Mouse (Mus musculus) liver, embryonic 13.5 days (tissue): ENCODE results near the gene Cst6. TPM values are rescaled to one million over a fixed set of nuclear protein-coding genes. Genes with fewer than 3 reads are reported as not detected.

Experiments used
- ATAC-seq: fragments of 200-750 bp; cut with Nextera tagmentation; 2 replicates; pipeline ENCODE4 v1.8.0; 2017; ENCODE audit warnings: low read depth, mild to moderate bottlenecking, moderate number of reproducible peaks, moderate library complexity
- DNase-seq: peaks from one replicate; pipeline ENCODE4 v3.0.0; 2022
- H3K27ac ChIP-seq: fragments of 300-500 bp; sonication (generic); 2 replicates; pipeline ENCODE4 v1.5.1; 2015; ENCODE audit warnings: moderate library complexity, mild to moderate bottlenecking, inconsistent platforms
- H3K27me3 ChIP-seq: fragments of 300-500 bp; sonication (generic); 2 replicates; pipeline ENCODE4 v1.6.1; 2015; ENCODE audit warnings: mild to moderate bottlenecking, inconsistent platforms
- H3K36me3 ChIP-seq: fragments of 300-500 bp; sonication (generic); 2 replicates; pipeline ENCODE4 v1.6.1; 2015; ENCODE audit warnings: mild to moderate bottlenecking, inconsistent platforms
- H3K4me1 ChIP-seq: fragments of 300-500 bp; sonication (generic); replicated peaks from 2 replicates; pipeline ENCODE4 v1.6.1; 2015; ENCODE audit warnings: inconsistent platforms
- H3K4me2 ChIP-seq: fragments of 300-500 bp; sonication (generic); 2 replicates; pipeline ENCODE4 v1.6.1; 2015; ENCODE audit warnings: inconsistent platforms, mild to moderate bottlenecking, moderate library complexity
- H3K4me3 ChIP-seq: fragments of 300-500 bp; sonication (generic); replicated peaks from 2 replicates; pipeline ENCODE4 v1.5.1; 2015; ENCODE audit warnings: mild to moderate bottlenecking, inconsistent platforms
- H3K9ac ChIP-seq: fragments of 300-500 bp; sonication (generic); 2 replicates; pipeline ENCODE4 v1.6.1; 2015; ENCODE audit warnings: mild to moderate bottlenecking, inconsistent platforms
- H3K9me3 ChIP-seq: fragments of 300-500 bp; sonication (generic); replicated peaks from 2 replicates; pipeline ENCODE4 v1.6.1; 2016; ENCODE audit warnings: inconsistent platforms
- WGBS: fragments of 180-500 bp; shearing (Covaris S2); methylation state at CpG from one replicate; pipeline ENCODE4 v1.1.7; 2015; ENCODE audit not compliant: insufficient replicate concordance; 5-methylcytosine and 5-hydroxymethylcytosine counted together
- polyA plus RNA-seq: library from polyadenylated mRNA; unstranded; fragments of >200 nt; fragmentation: Nextera tagmentation; extraction: Ambion mirVana; gene quantifications from 2 replicates; pipeline ENCODE4 v1.2.1, GENCODE M21; 2015

Gene Cst6
- polyA plus RNA-seq, 1 experiment from 2014 or later = 0.39 TPM

DNA sequence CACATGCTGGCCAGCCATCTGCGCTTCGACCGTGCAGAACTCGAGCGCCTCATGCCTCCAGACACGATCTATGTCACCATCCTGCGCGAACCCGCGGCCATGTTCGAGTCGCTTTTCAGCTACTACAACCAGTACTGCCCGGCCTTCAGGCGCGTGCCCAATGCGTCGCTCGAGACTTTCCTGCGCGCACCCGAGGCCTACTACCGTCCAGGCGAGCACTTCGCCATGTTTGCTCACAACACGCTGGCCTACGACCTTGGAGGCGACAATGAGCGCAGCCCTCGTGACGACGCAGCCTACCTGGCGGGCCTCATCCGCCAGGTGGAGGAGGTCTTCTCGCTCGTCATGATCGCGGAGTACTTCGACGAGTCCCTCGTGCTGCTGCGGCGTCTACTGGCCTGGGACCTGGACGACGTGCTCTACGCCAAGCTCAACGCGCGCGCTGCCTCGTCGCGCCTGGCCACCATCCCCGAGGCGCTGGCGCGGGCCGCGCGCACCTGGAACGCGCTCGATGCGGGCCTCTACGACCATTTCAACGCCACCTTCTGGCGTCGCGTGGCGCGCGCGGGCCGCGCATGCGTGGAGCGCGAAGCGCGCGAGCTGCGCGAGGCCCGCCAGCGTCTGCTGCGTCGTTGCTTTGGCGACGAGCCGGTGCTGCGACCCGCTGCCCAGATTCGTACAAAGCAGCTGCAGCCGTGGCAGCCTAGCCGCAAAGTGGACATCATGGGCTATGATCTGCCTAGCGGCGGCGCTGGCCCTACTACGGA is 42.2 kb downstream of the Cst6 start:
- Histone ChIP-seq H3K27ac (no peak overlapping the region), H3K27me3 (peaks cover 26% of the 10 kb centered on the region), H3K9ac (no peak overlapping the region), H3K9me3 (no peaks in the 10 kb centered on the region), H3K36me3 (no peaks in the 10 kb centered on the region), H3K4me1 (peaks cover 9% of the 10 kb centered on the region), H3K4me3 (peak overlapping the region; percentile 32), H3K4me2 (peak overlapping the region; percentile 55)
- 32% methylated on average over 98 of the region's 98 CpGs for WGBS
- ATAC-seq = 0 out of 2 replicates have a peak, but pooled peaks have one; percentile 23
- DNase-seq = no peak

DNA sequence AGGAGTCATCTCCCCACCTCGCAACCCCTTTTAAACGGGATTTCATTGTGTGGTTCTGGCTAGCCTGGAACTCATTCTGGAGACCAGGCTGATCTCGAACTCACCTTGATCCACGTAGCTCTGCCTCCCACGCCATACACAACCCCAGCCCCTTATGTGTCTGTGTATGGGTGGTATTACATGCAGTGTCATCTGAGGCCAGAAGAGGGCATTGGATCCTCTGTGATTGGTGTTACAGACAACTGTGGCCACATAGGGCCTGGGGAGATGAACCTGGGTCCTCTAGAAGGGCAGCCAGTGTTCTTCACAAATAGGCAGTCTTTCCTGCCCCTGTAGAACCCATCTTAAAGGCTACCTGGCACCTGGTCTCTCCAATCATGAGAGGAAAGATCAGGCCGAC is 43.1 kb downstream of the Cst6 start:
- Histone ChIP-seq H3K4me1 (peaks cover 9% of the 10 kb centered on the region), H3K9ac (no peak overlapping the region), H3K9me3 (no peaks in the 10 kb centered on the region), H3K4me3 (no peak overlapping the region), H3K27ac (no peak overlapping the region), H3K4me2 (no peak overlapping the region), H3K27me3 (peaks cover 26% of the 10 kb centered on the region), H3K36me3 (no peaks in the 10 kb centered on the region)
- DNase-seq = no peak
- ATAC-seq = no peak
- 60% methylated on average over 6 of the region's 6 CpGs for WGBS

- no peaks in the 10 kb centered on the region for H3K9me3 ChIP-seq
- peak; percentile 20 for DNase-seq
- H3K27me3 ChIP-seq = peaks cover 36% of the 10 kb centered on the region
- ATAC-seq = no peak
- H3K27ac ChIP-seq = no peak overlapping the region
- H3K4me3 ChIP-seq = no peak overlapping the region
- peaks cover 12% of the 10 kb centered on the region for H3K4me1 ChIP-seq
- no peak overlapping the region for H3K9ac ChIP-seq
- H3K36me3 ChIP-seq = no peaks in the 10 kb centered on the region
- WGBS = 13% methylated on average over 4 of the region's 4 CpGs
- H3K4me2 ChIP-seq = no peak overlapping the region
Measured at GRCm38 (mm10) chr19:5302455-5302854, 46.9 kb downstream of the Cst6 start.

- Histone ChIP-seq H3K27me3 (peaks cover 24% of the 10 kb centered on the region), H3K27ac (no peak overlapping the region), H3K9ac (no peak overlapping the region), H3K4me3 (no peak overlapping the region), H3K4me2 (no peak overlapping the region), H3K36me3 (no peaks in the 10 kb centered on the region), H3K4me1 (peaks cover 21% of the 10 kb centered on the region), H3K9me3 (no peaks in the 10 kb centered on the region)
- DNase-seq = no peak
- no peak for ATAC-seq
- WGBS = 59% methylated on average over 6 of the region's 6 CpGs
Measured at GRCm38 (mm10) chr19:5300588-5300987, 48.8 kb downstream of the Cst6 start.

- H3K9ac ChIP-seq = 0 out of 2 replicates have a peak within 1 kb of the TSS, but pooled peaks have one; percentile 27
- H3K27me3 ChIP-seq = peaks cover 24% of the 10 kb centered on the region
- H3K9me3 ChIP-seq = no peaks in the 10 kb centered on the region
- H3K4me3 ChIP-seq = peak within 1 kb of the TSS; percentile 22; the same call in 1 of the 2 replicates
- H3K36me3 ChIP-seq = peaks cover 10% of the 10 kb centered on the region; the same call in 1 of the 2 replicates
- H3K27ac ChIP-seq = no peak within 1 kb of the TSS
- peaks cover 34% of the 10 kb centered on the region for H3K4me1 ChIP-seq
- WGBS = 21% methylated on average over 32 of the region's 32 CpGs
- no peak for ATAC-seq
- H3K4me2 ChIP-seq = peak within 1 kb of the TSS; percentile 53
- DNase-seq = no peak
Measured at GRCm38 (mm10) chr19:5297903-5298800, 51.2 kb downstream of the Cst6 start, which contains the start of gene Gal3st3. Gal3st3 (plus strand) TSS chr19:5298331.

- H3K27me3 ChIP-seq = peaks cover 24% of the 10 kb centered on the region
- no peak for DNase-seq
- no peak for ATAC-seq
- 66% methylated on average over 5 of the region's 5 CpGs for WGBS
- H3K4me2 ChIP-seq = peak overlapping the region; percentile 75
- no peaks in the 10 kb centered on the region for H3K9me3 ChIP-seq
- H3K9ac ChIP-seq = 0 out of 2 replicates have a peak overlapping the region, but pooled peaks have one; percentile 75
- no peak overlapping the region for H3K4me3 ChIP-seq
- peaks cover 39% of the 10 kb centered on the region for H3K4me1 ChIP-seq
- peaks cover 25% of the 10 kb centered on the region for H3K36me3 ChIP-seq
- H3K27ac ChIP-seq = no peak overlapping the region
Measured at GRCm38 (mm10) chr19:5296630-5297029, 52.7 kb downstream of the Cst6 start.

DNA sequence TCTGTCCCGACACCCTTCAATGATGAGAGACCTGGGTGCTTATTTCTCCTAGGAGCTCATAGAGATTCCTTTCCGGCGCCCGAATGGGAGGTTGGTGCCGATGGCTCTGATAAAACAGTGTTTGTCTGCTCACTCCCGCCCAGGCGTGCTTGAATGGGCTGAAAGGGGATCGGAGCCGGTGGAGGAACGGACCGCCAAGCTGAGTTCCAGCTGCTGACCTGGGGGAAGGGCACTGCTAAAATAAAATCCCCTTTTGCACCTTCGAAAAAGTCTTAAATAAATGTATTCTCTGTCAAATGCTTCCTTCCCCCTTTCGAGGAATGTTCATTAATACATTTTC is 53.7 kb downstream of the Cst6 start:
- 3% methylated on average over 13 of the region's 13 CpGs for WGBS
- DNase-seq (no peak), ATAC-seq (peak; percentile 59)
- peaks cover 34% of the 10 kb centered on the region for H3K36me3 ChIP-seq
- peak overlapping the region; percentile 75 for H3K4me2 ChIP-seq
- H3K9ac ChIP-seq = peak overlapping the region; percentile 75
- peak overlapping the region; percentile 78 for H3K27ac ChIP-seq
- H3K9me3 ChIP-seq = no peaks in the 10 kb centered on the region
- H3K4me3 ChIP-seq = peak overlapping the region; percentile 85
- H3K4me1 ChIP-seq = peaks cover 39% of the 10 kb centered on the region
- peaks cover 24% of the 10 kb centered on the region for H3K27me3 ChIP-seq

DNA sequence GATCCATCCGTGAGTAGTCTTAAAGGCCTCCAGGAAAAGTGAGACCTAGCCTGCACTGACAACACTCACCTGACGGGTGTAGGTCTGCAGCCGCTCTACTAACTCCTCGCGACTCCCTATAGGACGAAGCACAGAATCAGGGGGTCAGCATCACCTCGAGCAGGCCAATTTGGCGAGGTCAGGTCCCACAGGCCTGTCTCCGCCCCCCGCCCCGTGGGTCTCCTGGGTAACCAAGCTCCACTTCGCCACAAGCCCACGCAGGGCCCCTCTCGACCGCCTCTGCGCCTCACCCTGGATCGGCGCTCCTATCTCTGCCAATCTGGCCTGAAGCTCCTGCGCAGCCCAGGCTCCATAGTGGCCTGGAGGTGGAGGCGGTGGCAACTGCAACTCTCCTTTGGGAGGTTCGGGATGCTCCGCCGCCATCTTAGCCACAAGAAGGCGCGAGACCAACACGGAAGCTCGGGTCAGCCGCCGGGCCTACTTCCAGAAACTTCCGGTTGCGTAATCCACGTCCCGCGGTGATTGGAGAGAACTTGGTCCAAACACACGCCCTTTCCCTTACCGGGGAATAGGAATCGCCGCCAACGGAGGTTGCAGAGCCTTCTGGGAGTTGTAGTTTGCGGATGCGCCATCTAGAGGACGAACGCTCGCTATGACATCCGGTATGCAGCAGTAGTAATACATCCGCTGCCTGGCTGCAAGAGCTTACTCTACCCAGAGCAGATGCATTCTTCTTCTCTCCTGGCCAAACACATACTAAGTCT is 54.2 kb downstream of the Cst6 start, which contains the start of gene Sf3b2:
Gene Sf3b2 (minus strand): TSS at position 484 of the 764 bp plus-strand sequence.
- Histone ChIP-seq H3K4me3 (peak within 1 kb of the TSS; percentile 85), H3K27me3 (peaks cover 24% of the 10 kb centered on the region), H3K4me1 (peaks cover 39% of the 10 kb centered on the region), H3K9me3 (no peaks in the 10 kb centered on the region), H3K4me2 (peak within 1 kb of the TSS; percentile 89), H3K27ac (peak within 1 kb of the TSS; percentile 79), H3K9ac (peak within 1 kb of the TSS; percentile 86), H3K36me3 (peaks cover 40% of the 10 kb centered on the region)
- peak; percentile 94 for ATAC-seq
- peak; percentile 97 for DNase-seq
- under 1% methylated on average over 46 of the region's 46 CpGs for WGBS

Other genes starting within 250 kb of the Cst6 start
- gene Rab1b, start 242.5 kb downstream of the Cst6 start, polyA plus RNA-seq = 96.4 and 102 TPM in 2 replicates
- gene Klc2, start 231.0 kb downstream of the Cst6 start, polyA plus RNA-seq = 2.3 and 2.9 TPM in 2 replicates
- gene Pacs1, start 76.5 kb downstream of the Cst6 start, polyA plus RNA-seq = 7.7 and 10.4 TPM in 2 replicates
- 157 TPM in 2 replicates for gene Sf3b2, start 54.1 kb downstream of the Cst6 start, polyA plus RNA-seq
- gene Gal3st3, start 51.2 kb downstream of the Cst6 start, polyA plus RNA-seq = 0.15 and 0.17 TPM in 2 replicates
- gene Catsper1, start 13.8 kb downstream of the Cst6 start, polyA plus RNA-seq = not detected in 2 replicates
- 39.6 and 42.6 TPM in 2 replicates for gene Eif1ad, start 17.2 kb upstream of the Cst6 start, polyA plus RNA-seq
- 337 and 338 TPM in 2 replicates for gene Banf1, start 17.6 kb upstream of the Cst6 start, polyA plus RNA-seq
- gene Sart1, start 39.1 kb upstream of the Cst6 start, polyA plus RNA-seq = 35.1 and 41.0 TPM in 2 replicates
- gene Tsga10ip, start 53.0 kb upstream of the Cst6 start, polyA plus RNA-seq = 0.12 TPM in 1 of 2 replicates, not detected in the other
- 90.0 and 94.5 TPM in 2 replicates for gene Drap1, start 75.4 kb upstream of the Cst6 start, polyA plus RNA-seq
- gene AI837181, start 75.6 kb upstream of the Cst6 start, polyA plus RNA-seq = 18.0 and 19.0 TPM in 2 replicates
- not detected in 2 replicates for gene Fosl1, start 98.0 kb upstream of the Cst6 start, polyA plus RNA-seq
- 2.0 and 2.1 TPM in 2 replicates for gene Ccdc85b, start 108.3 kb upstream of the Cst6 start, polyA plus RNA-seq
- gene Fibp, start 111.0 kb upstream of the Cst6 start, polyA plus RNA-seq = 34.0 and 34.7 TPM in 2 replicates
- gene Ctsw, start 118.9 kb upstream of the Cst6 start, polyA plus RNA-seq = 0.35 and 0.53 TPM in 2 replicates
- 20.4 and 21.4 TPM in 2 replicates for gene Efemp2, start 124.4 kb upstream of the Cst6 start, polyA plus RNA-seq
- gene Mus81, start 138.8 kb upstream of the Cst6 start, polyA plus RNA-seq = 16.3 and 16.8 TPM in 2 replicates
- 1,341 and 1,482 TPM in 2 replicates for gene Cfl1, start 140.9 kb upstream of the Cst6 start, polyA plus RNA-seq
- 0.09 TPM in 1 of 2 replicates, not detected in the other for gene 1700020D05Rik, start 154.2 kb upstream of the Cst6 start, polyA plus RNA-seq
- 6.4 and 7.0 TPM in 2 replicates for gene Snx32, start 161.0 kb upstream of the Cst6 start, polyA plus RNA-seq
- 0.06 and 0.09 TPM in 2 replicates for gene Ovol1, start 211.1 kb upstream of the Cst6 start, polyA plus RNA-seq
- gene Ap5b1, start 218.5 kb upstream of the Cst6 start, polyA plus RNA-seq = 2.3 and 2.9 TPM in 2 replicates